Mouse (Mus musculus) liver, embryonic 14.5 days (tissue): Measurements from ENCODE around the gene Tuba3b. TPM values are rescaled to one million over a fixed set of nuclear protein-coding genes. Genes with fewer than 3 reads are reported as not detected.

Experiments
- ATAC-seq: fragments of 200-750 bp; cut with Nextera tagmentation; 2 replicates; pipeline ENCODE4 v1.8.0; 2017; ENCODE audit warnings: moderate number of reproducible peaks, mild to moderate bottlenecking, moderate library complexity; ENCODE audit not compliant: insufficient read depth
- DNase-seq, 3 experiments: peaks; one replicate each; pipeline ENCODE4 v3.0.0-alpha.2; 2012 to 2013; ENCODE audit warnings: low read depth in 3 of 3, low spot score in 3 of 3
- H3K27ac ChIP-seq: fragments of 300-500 bp; sonication (generic); 2 replicates; pipeline ENCODE4 v1.5.1; 2014; ENCODE audit warnings: moderate library complexity, mild to moderate bottlenecking, control low read depth, inconsistent platforms
- H3K27me3 ChIP-seq: fragments of 300-500 bp; sonication (generic); 2 replicates; pipeline ENCODE4 v1.6.1; 2014; ENCODE audit warnings: mild to moderate bottlenecking, low read length, moderate library complexity; ENCODE audit not compliant: control insufficient read depth, insufficient read depth
- H3K36me3 ChIP-seq: fragments of 300-500 bp; sonication (generic); replicated peaks from 2 replicates; pipeline ENCODE4 v1.6.1; 2014; ENCODE audit warnings: low read depth; ENCODE audit not compliant: control insufficient read depth, insufficient read depth
- H3K4me1 ChIP-seq, 2 experiments: fragments of 200-500 bp in 1 of 2; fragments of 300-500 bp in 1 of 2; sonication (generic) in 1 of 2; replicated peaks; 2 replicates each; pipeline ENCODE4 v1.6.1; 2012 to 2014; ENCODE audit warnings: antibody characterized with exemption in 1 of 2, inconsistent platforms in 1 of 2, low read length in 1 of 2; ENCODE audit not compliant: control insufficient read depth in 2 of 2, insufficient read depth in 2 of 2
- H3K4me2 ChIP-seq: fragments of 300-500 bp; sonication (generic); 2 replicates; pipeline ENCODE4 v1.6.1; 2014; ENCODE audit warnings: low read depth, mild to moderate bottlenecking, control low read depth, moderate library complexity
- H3K4me3 ChIP-seq, 2 experiments: fragments of 200-500 bp in 1 of 2; fragments of 300-500 bp in 1 of 2; sonication (generic) in 1 of 2; 2 replicates each; pipeline ENCODE4 v1.5.1; 2012 to 2014; ENCODE audit warnings: low read depth in 2 of 2, low read length in 2 of 2, mild to moderate bottlenecking in 2 of 2, control low read depth in 1 of 2, inconsistent platforms in 1 of 2, moderate library complexity in 1 of 2; ENCODE audit not compliant: insufficient read depth in 1 of 2
- H3K9ac ChIP-seq: fragments of 300-500 bp; sonication (generic); replicated peaks from 2 replicates; pipeline ENCODE4 v1.6.1; 2014; ENCODE audit warnings: mild to moderate bottlenecking, control low read depth, moderate library complexity
- H3K9me3 ChIP-seq: fragments of 300-500 bp; sonication (generic); 2 replicates; pipeline ENCODE4 v1.6.1; 2016; ENCODE audit warnings: low read length, mixed read lengths; ENCODE audit not compliant: control insufficient read depth
- CTCF ChIP-seq: IDR thresholded peaks from 2 replicates; pipeline ENCODE4 v1.5.1; 2016; ENCODE audit warnings: antibody characterized with exemption, low read depth, control low read depth
- EP300 ChIP-seq: IDR thresholded peaks from 2 replicates; pipeline ENCODE4 v1.6.1; 2016; ENCODE audit warnings: antibody characterized with exemption, low read depth
- WGBS: fragments of 180-500 bp; shearing (Covaris S2); extraction: QIAGEN DNeasy Blood & Tissue Kit; methylation state at CpG from one replicate; pipeline ENCODE4 v1.1.7; 2014; ENCODE audit not compliant: insufficient replicate concordance; 5-methylcytosine and 5-hydroxymethylcytosine counted together
- polyA plus RNA-seq, 2 experiments: library from polyadenylated mRNA; depleted of rRNA in 1 of 2; stranded (reverse) in 1 of 2; unstranded in 1 of 2; fragments of >200 nt; fragmentation: Nextera tagmentation in 1 of 2; extraction: Ambion mirVana in 1 of 2; gene quantifications; 2 replicates each; pipeline versions ENCODE4 v1.2.1 to v1.2.3; 2012 to 2014

Gene Tuba3b
- polyA plus RNA-seq (2012; rRNA removed) (not detected in 2 replicates), polyA plus RNA-seq (2014; fragmentation: Nextera tagmentation; extraction: Ambion mirVana) (not detected in 2 replicates)

DNA sequence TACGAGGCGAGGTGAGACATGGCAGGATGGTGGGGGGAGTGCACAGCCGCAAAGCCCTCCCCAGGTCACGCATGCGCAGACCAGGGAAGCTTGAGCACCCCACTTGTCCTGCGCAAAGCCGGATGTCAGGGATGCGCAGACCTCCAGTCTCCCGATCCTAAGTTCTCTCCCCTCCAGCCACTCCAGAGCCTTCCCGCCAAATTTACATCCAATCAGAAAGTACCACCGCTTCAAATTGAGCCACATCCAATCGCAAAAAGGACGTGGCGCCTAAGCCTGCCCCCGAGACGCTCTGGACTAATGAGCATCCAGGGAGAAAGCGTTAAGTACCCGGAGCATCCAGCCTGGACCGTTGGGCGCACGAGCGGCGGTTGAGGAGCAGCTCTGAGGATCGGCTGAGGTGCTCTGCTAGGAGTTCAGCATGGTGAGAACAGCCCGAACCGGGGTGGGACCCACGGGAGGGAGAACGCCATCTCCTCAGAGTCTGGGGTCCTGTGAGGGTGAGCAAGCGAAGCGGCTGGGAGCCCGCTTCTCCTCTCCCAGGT is at the start of gene Tuba3b:
Gene Tuba3b, plus strand, starts transcription at position 92 of the 545 bp plus-strand sequence.
- H3K9ac ChIP-seq, result no peak within 1 kb of the TSS
- no peaks in the 10 kb centered on the region for H3K4me1 ChIP-seq
- DNase-seq, result no peak
- no peaks in the 10 kb centered on the region for H3K9me3 ChIP-seq
- H3K27ac ChIP-seq, result no peak within 1 kb of the TSS
- H3K4me3 ChIP-seq, result no peak within 1 kb of the TSS
- no peak for ATAC-seq
- no peaks in the 10 kb centered on the region for H3K36me3 ChIP-seq
- H3K27me3 ChIP-seq, result no peaks in the 10 kb centered on the region
- H3K4me2 ChIP-seq, result no peak within 1 kb of the TSS
- no peak for TF ChIP-seq EP300
- no peak for TF ChIP-seq CTCF
- 86% methylated on average over 31 of the region's 31 CpGs for WGBS

DNA sequence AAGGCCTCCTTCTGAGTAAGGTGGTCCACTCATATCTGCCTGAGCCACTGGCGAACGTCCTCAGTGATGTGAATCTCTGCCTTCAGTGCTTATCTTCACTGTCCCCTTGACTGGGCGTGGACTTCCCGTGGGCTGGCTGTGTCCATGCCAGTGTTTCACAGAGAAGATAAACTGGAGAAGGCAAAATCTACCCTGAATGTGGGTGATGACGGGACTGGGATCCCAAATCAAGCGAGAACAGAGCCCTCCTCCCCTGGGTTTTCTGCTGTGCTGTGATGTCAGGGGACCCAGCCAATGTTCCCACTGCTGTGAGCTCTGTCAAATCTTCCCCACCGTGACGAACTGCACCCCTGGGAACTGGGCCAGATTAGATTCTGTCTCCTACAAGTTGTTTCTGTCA is 48.3 kb upstream of the Tuba3b start:
- no peaks in the 10 kb centered on the region for H3K36me3 ChIP-seq
- DNase-seq (no peak), ATAC-seq (peak; percentile 37; the same call in 1 of the 2 replicates)
- H3K4me1 ChIP-seq, result 0 out of 4 replicates have a peak, but pooled peaks cover 0 to 2% of the 10 kb centered on the region in 2 experiments
- TF ChIP-seq EP300, result no peak
- TF ChIP-seq CTCF, result no peak
- no peak overlapping the region for H3K4me2 ChIP-seq
- H3K27ac ChIP-seq, result no peak overlapping the region
- 21% methylated on average over 8 of the region's 8 CpGs for WGBS
- no peaks in the 10 kb centered on the region for H3K9me3 ChIP-seq
- H3K27me3 ChIP-seq, result no peaks in the 10 kb centered on the region
- no peak overlapping the region for H3K9ac ChIP-seq
- H3K4me3 ChIP-seq, result no peak overlapping the region

DNA sequence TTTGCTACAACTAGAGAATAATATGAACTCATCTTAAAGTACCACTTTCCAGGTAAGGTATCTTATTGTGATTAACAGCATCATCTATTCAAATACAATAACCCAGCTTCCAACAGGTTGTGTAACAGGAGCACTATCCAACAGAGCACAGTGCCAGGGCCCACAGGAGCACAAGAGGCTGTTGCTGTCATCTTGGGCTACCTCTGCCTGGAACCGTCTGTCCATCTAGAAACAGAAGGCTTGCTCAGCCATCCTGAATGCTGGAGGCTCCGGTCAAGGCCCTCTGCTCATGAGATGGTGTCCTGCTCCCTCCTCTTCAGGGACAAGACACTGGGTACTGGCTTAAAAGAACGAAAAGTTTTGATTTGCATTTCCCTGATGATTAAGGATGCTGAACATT is 47.7 kb upstream of the Tuba3b start:
- H3K36me3 ChIP-seq, result no peaks in the 10 kb centered on the region
- no peak overlapping the region for H3K27ac ChIP-seq
- no peak for DNase-seq
- no peak for TF ChIP-seq EP300
- TF ChIP-seq CTCF, result no peak
- no peak overlapping the region for H3K4me2 ChIP-seq
- no peak overlapping the region for H3K9ac ChIP-seq
- 0 out of 4 replicates have a peak, but pooled peaks cover 0 to 2% of the 10 kb centered on the region in 2 experiments for H3K4me1 ChIP-seq
- H3K4me3 ChIP-seq, result no peak overlapping the region
- no peaks in the 10 kb centered on the region for H3K27me3 ChIP-seq
- H3K9me3 ChIP-seq, result no peaks in the 10 kb centered on the region
- 51% methylated on average over 3 of the region's 3 CpGs for WGBS
- ATAC-seq, result no peak

DNA sequence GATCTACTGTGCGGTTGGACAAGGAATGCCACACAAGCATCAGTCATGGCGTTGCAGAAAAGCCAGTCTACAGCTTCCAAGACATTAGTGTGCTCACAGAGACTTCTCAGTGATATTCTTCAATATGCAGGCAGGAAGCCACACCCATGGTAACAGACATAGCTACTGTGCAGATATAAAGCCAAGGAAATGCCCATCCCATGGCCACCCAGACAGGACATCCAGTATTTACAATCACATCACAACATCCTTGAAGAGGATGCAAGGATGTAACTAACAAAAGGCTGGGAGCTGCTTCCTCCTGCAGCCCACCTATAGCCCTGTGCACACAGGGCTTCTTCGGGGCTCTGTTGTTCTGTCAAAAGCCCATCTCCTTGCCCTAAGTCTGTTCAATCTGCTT is 46.9 kb upstream of the Tuba3b start:
- Histone ChIP-seq H3K4me2 (no peak overlapping the region), H3K36me3 (no peaks in the 10 kb centered on the region), H3K9ac (no peak overlapping the region), H3K9me3 (no peaks in the 10 kb centered on the region), H3K27ac (no peak overlapping the region), H3K4me3 (no peak overlapping the region), H3K4me1 (0 out of 4 replicates have a peak, but pooled peaks cover 0 to 2% of the 10 kb centered on the region in 2 experiments), H3K27me3 (no peaks in the 10 kb centered on the region)
- 61% methylated on average over 3 of the region's 3 CpGs for WGBS
- ATAC-seq (no peak), DNase-seq (no peak)
- no peak for TF ChIP-seq CTCF
- no peak for TF ChIP-seq EP300

DNA sequence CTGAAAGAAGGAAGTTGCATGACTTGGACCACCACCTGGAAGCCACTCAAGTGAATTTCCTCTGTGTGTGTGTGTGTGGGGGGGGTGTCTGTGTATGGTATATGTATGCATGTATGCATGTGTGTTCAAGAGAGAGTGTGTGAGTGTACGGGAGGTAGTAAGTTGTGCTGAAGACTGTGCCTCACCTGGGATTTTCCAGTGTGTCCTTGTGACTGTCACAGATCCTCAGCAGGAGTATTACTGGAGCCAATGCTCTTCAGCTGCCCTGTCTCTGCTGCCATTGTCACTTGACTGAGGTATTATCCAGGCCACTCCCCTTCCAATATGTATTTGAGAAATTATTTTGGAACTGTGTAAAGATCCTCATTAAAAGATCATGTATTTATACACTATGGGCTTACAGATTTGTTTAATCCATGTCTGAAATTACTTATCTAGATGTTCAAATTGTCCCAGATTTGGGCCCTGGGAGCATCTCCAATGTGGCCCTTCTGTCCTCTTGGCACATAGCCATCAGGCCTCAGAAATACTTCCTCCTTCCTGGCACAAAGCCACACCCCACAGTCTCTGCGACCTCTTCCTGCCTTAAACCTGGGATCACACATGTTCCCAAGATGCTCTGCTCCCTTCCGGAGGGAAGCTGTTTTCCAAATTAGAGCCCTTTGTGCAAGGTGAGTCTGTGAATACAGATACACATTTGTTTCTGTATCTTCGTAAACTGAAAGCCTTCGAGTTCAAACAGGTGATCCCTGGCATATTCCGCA is 42.1 kb upstream of the Tuba3b start:
- TF ChIP-seq CTCF, result no peak
- Histone ChIP-seq H3K27ac (no peak overlapping the region), H3K9me3 (no peaks in the 10 kb centered on the region), H3K9ac (no peak overlapping the region), H3K27me3 (no peaks in the 10 kb centered on the region), H3K36me3 (no peaks in the 10 kb centered on the region), H3K4me1 (no peaks in the 10 kb centered on the region), H3K4me2 (no peak overlapping the region), H3K4me3 (no peak overlapping the region)
- 64% methylated on average over 6 of the region's 6 CpGs for WGBS
- ATAC-seq, result no peak
- DNase-seq, result no peak
